Mouse (Mus musculus): ENCODE results near the gene Tbx2. TPM values are rescaled to one million over a fixed set of nuclear protein-coding genes. Genes with fewer than 3 reads are reported as not detected.

Gene Tbx2
- polyA plus RNA-seq, 1 experiment from 2014 or later, result 5.3 TPM

DNA sequence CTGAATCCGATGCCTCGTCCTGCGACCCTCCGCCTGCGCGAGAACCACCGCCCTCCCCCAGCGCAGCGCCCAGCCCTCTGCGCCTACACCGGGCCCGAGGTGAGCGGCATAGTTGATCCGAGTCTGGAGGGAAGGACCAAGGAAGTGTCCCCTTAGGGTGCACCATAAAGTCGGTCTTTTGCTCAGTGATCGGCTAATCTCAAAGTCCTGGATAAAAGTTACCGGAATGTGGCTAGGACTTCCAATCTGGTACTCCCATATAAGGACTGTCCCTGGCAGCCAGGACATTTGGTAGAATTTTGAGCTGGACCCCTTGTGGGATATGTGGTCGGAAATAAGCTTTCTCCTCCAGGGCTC, 4.9 kb downstream of the Tbx2 start:
- no peaks in the 10 kb centered on the region for H3K9me3 ChIP-seq
- peak overlapping the region; percentile 72 for H3K4me2 ChIP-seq (replicated peaks)
- peak overlapping the region; percentile 46 for H3K4me3 ChIP-seq
- no peak overlapping the region for H3K27ac ChIP-seq
- peaks cover 21% of the 10 kb centered on the region for H3K4me1 ChIP-seq
- H3K27me3 ChIP-seq (replicated peaks), result peaks cover 94% of the 10 kb centered on the region
- ATAC-seq (ENCODE audit: low FRiP score, low read depth), result no peak
- peak overlapping the region; percentile 56 for H3K9ac ChIP-seq
- no peaks in the 10 kb centered on the region for H3K36me3 ChIP-seq
- under 1% methylated on average over 18 of the region's 18 CpGs for WGBS

DNA sequence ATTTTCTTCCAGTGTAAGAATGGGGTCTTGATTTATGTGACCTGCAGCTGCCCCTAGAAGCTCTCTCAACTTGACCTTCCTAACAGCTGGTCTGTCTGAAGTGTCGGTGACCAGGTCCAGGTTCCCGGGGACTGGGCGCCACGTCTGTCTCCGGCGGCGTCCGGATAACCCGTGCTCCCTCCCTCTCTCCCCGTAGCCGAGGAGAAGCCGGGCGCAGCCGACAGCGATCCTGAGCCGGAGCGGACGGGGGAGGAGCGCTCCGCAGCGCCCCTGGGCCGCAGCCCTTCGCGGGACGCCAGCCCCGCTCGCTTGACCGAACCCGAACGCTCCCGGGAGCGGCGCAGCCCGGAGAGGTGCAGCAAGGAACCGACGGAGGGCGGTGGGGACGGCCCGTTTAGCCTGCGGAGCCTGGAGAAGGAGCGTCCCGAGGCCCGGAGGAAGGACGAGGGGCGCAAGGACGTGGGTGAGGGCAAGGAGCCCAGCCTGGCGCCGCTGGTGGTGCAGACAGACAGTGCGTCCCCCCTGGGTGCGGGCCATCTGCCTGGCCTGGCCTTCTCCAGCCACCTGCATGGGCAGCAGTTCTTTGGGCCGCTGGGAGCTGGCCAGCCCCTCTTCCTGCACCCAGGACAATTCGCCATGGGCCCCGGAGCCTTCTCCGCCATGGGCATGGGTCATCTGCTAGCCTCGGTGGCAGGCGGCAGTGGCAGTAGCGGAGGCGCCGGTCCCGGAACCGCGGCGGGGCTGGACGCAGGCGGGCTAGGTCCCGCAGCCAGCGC, 5.5 kb downstream of the Tbx2 start:
- peak overlapping the region; percentile 56 for H3K9ac ChIP-seq
- H3K4me1 ChIP-seq, result peaks cover 17% of the 10 kb centered on the region
- H3K4me3 ChIP-seq, result peak overlapping the region; percentile 33
- peak overlapping the region; percentile 72 for H3K4me2 ChIP-seq (replicated peaks)
- H3K36me3 ChIP-seq, result no peaks in the 10 kb centered on the region
- WGBS, result under 1% methylated on average over 67 of the region's 67 CpGs
- peaks cover 94% of the 10 kb centered on the region for H3K27me3 ChIP-seq (replicated peaks)
- no peak for ATAC-seq (ENCODE audit: low FRiP score, low read depth)
- H3K9me3 ChIP-seq, result no peaks in the 10 kb centered on the region
- H3K27ac ChIP-seq, result no peak overlapping the region

DNA sequence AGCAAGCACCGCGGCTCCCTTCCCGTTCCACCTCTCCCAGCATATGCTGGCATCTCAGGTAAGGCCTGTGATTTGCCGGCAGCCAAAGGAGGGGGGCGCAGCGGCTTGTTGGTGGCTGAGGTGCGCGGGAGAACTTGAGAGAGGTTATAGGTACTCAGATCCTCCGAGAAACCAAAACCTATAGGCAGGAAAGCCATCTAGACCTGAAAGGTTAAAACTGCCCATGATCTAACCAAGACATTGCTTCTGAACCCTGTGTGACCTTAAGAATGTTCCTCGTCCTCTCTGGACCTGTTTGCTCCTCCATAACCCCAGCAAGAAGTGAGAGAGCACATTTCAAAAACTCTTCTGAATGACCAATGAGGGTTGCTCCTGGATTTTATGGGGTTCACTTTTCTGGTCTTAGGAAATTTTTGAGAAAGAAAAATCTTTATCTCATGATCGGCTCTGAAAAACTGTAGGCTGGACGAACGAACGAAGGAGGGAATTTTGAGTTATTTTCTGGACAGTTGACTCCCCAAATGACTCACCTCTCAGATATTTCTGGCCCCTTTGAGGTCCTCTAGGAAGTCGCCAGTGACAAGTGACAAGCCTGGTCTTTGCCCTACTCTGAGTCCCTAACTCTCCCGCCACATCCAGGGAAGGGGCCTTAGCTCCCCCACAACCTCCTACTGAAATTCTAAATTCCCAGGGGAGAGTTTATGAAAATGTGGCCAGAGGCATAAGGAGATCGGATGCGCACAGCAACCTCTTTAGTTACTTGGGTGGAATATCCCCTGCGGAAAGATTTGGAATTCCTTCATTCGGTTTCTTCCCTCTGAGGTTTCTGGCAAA, 6.3 kb downstream of the Tbx2 start:
- Histone ChIP-seq H3K4me1 (peaks cover 17% of the 10 kb centered on the region), H3K4me2 (replicated peaks) (peak overlapping the region; percentile 72), H3K27me3 (replicated peaks) (peaks cover 91% of the 10 kb centered on the region), H3K9ac (peak overlapping the region; percentile 56), H3K36me3 (no peaks in the 10 kb centered on the region), H3K27ac (no peak overlapping the region), H3K9me3 (no peaks in the 10 kb centered on the region), H3K4me3 (peak overlapping the region; percentile 33)
- WGBS, result 4% methylated on average over 20 of the region's 20 CpGs
- ATAC-seq (ENCODE audit: low FRiP score, low read depth), result no peak

DNA sequence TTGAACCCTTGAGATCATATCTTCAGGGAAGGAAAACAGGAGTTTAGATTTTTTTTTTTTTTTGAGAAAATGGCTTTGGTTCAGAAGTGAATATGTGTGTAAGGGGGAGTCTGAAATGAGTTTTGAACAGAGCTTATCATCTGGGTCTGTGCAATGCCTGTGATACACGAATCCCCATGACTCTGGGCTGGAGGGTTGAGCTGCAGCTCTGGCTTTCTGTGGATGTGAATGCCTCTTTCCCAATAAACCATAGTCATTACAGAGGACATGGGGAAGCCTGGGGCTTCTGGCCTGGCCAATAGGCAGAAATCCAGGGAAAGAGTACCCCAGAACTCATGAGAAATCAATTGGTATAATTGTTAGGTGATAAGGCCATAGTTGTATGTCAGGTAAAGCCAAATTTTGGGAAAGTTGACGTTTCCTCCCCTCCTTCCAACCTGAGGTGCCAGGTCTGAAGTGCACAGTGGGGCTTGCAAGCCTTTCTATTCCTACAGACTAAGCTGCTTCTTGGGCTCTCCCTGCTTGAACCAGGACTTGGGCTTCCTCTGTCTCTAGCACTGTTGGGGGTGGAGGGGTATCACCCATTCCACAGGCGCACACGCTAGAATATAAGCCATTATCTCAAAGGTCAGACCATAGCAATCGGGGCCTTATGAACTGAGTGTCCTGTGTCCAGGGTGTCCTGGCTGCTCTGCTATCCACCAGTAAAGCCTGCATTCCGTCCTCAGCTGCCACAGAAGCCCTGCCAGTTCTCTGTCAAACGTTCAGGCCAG, 7.1 kb downstream of the Tbx2 start:
- no peaks in the 10 kb centered on the region for H3K9me3 ChIP-seq
- no peak overlapping the region for H3K4me3 ChIP-seq
- 8% methylated on average over 7 of the region's 7 CpGs for WGBS
- H3K36me3 ChIP-seq, result no peaks in the 10 kb centered on the region
- no peak for ATAC-seq (ENCODE audit: low FRiP score, low read depth)
- H3K9ac ChIP-seq, result no peak overlapping the region
- H3K27me3 ChIP-seq (replicated peaks), result peaks cover 83% of the 10 kb centered on the region
- no peak overlapping the region for H3K27ac ChIP-seq
- H3K4me1 ChIP-seq, result peaks cover 23% of the 10 kb centered on the region
- peak overlapping the region; percentile 48 for H3K4me2 ChIP-seq (replicated peaks)

DNA sequence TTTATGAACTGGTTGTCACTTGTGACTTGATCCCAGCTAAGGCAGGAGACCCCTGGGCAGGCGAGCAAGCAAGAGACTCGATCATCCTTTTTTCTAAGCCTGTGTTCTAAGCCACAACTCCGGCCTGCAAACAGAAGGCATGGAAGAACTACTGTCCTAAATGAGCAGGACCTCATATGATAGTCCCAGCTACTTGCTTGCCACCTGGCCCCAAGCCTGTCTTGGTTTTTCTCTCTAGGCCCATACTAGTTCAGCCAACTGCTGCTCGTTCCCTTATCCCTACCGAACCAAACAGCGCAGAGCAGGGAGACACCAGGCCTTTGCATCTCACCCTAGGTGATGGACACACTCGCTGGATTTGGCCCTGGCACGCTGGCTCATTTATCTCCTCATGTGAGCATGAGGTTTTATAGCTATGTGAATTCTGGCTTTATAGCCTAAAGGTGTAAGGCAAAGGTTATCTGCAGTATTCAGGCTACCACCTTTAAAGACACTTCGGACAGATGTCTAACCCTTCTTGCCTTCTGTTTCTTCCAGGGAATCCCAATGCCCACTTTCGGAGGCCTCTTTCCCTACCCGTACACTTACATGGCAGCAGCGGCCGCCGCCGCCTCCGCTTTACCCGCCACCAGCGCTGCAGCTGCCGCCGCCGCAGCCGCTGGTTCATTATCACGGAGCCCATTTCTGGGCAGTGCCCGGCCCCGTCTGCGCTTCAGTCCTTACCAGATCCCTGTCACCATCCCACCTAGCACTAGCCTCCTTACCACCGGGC, 7.9 kb downstream of the Tbx2 start:
- ATAC-seq (ENCODE audit: low FRiP score, low read depth), result no peak
- no peaks in the 10 kb centered on the region for H3K36me3 ChIP-seq
- H3K4me1 ChIP-seq, result peaks cover 26% of the 10 kb centered on the region
- peaks cover 82% of the 10 kb centered on the region for H3K27me3 ChIP-seq (replicated peaks)
- peak overlapping the region; percentile 16; the same call in 1 of the 2 replicates for H3K4me3 ChIP-seq
- H3K9ac ChIP-seq, result no peak overlapping the region; the same call in 1 of the 2 replicates
- no peak overlapping the region for H3K27ac ChIP-seq
- H3K4me2 ChIP-seq (replicated peaks), result peak overlapping the region; percentile 48
- whole genome bisulfite sequencing, result 5% methylated on average over 27 of the region's 27 CpGs
- H3K9me3 ChIP-seq, result no peaks in the 10 kb centered on the region

DNA sequence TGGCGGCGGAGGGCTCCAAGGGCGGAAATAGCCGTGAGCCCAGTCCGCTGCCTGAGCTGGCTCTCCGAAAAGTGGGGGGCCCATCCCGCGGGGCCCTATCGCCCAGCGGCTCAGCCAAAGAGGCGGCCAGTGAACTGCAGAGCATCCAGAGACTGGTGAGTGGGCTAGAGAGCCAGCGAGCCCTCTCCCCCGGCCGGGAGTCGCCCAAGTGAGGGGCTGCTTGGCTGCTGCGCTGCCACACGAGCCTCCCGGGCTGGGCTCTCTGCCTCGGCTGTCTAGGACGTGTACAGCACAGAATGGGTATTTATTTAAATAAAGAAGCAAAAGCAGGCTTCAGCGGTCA, 8.4 kb downstream of the Tbx2 start:
- Histone ChIP-seq H3K27me3 (replicated peaks) (peaks cover 82% of the 10 kb centered on the region), H3K4me1 (peaks cover 26% of the 10 kb centered on the region), H3K9me3 (no peaks in the 10 kb centered on the region), H3K36me3 (no peaks in the 10 kb centered on the region), H3K4me3 (peak overlapping the region; percentile 16; the same call in 1 of the 2 replicates), H3K9ac (no peak overlapping the region; the same call in 1 of the 2 replicates), H3K27ac (no peak overlapping the region), H3K4me2 (replicated peaks) (peak overlapping the region; percentile 48)
- WGBS, result 2% methylated on average over 21 of the region's 21 CpGs
- no peak for ATAC-seq (ENCODE audit: low FRiP score, low read depth)

DNA sequence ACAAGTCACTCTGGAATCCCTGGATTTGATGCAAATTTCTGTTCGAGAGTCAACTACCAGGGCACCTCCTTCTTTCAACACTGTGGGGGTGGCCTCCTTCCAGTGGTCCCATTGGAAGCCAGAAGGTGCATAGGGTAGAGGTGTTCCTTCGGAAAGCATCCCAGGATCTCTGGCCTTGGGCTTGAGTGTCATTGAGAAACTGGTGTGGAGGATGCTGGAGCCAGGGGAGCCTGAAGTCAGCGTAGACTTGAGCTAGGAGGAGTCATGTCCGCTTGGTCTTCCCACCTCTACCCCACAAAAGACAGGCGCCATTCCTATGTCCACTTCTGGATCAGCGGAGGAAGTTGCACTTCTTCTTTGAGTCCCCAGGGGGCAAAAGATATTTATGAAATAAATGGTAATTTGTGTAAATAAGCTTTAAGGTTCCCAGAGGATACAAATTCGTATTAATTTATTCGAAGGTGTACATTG, 8.9 kb downstream of the Tbx2 start:
- H3K27me3 ChIP-seq (replicated peaks), result peaks cover 82% of the 10 kb centered on the region
- H3K4me3 ChIP-seq, result no peak overlapping the region
- H3K4me2 ChIP-seq (replicated peaks), result peak overlapping the region; percentile 76
- H3K9ac ChIP-seq, result no peak overlapping the region
- peaks cover 26% of the 10 kb centered on the region for H3K4me1 ChIP-seq
- H3K36me3 ChIP-seq, result no peaks in the 10 kb centered on the region
- ATAC-seq (ENCODE audit: low FRiP score, low read depth), result no peak
- H3K27ac ChIP-seq, result no peak overlapping the region
- H3K9me3 ChIP-seq, result no peaks in the 10 kb centered on the region
- 6% methylated on average over 8 of the region's 8 CpGs for WGBS

DNA sequence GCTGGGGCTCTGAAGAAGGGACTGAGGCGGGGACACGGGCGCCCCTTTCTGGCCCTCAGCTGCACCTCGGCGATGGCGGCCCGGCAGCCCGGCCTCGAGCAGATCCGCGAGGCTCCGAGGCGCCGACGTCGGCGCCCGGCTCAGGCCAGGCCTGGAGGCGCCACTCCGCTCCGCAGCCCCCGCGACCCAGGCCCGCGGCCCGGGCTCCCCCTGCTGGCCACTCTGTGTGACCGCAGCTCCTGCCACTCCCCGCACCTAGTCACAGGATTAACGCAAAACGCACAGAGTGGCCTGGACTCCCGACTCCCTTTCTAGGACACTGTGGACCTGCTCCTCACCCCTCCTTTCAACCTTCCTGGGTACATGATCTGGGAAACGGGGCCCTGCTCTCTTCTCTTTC, 9.6 kb downstream of the Tbx2 start:
- peaks cover 26% of the 10 kb centered on the region for H3K4me1 ChIP-seq
- peak overlapping the region; percentile 76 for H3K4me2 ChIP-seq (replicated peaks)
- H3K36me3 ChIP-seq, result no peaks in the 10 kb centered on the region
- no peak overlapping the region for H3K27ac ChIP-seq
- ATAC-seq (ENCODE audit: low FRiP score, low read depth), result peak; percentile 63
- H3K27me3 ChIP-seq (replicated peaks), result peaks cover 82% of the 10 kb centered on the region
- H3K9ac ChIP-seq, result peak overlapping the region; percentile 48
- peak overlapping the region; percentile 30 for H3K4me3 ChIP-seq
- WGBS, result under 1% methylated on average over 32 of the region's 32 CpGs
- no peaks in the 10 kb centered on the region for H3K9me3 ChIP-seq

DNA sequence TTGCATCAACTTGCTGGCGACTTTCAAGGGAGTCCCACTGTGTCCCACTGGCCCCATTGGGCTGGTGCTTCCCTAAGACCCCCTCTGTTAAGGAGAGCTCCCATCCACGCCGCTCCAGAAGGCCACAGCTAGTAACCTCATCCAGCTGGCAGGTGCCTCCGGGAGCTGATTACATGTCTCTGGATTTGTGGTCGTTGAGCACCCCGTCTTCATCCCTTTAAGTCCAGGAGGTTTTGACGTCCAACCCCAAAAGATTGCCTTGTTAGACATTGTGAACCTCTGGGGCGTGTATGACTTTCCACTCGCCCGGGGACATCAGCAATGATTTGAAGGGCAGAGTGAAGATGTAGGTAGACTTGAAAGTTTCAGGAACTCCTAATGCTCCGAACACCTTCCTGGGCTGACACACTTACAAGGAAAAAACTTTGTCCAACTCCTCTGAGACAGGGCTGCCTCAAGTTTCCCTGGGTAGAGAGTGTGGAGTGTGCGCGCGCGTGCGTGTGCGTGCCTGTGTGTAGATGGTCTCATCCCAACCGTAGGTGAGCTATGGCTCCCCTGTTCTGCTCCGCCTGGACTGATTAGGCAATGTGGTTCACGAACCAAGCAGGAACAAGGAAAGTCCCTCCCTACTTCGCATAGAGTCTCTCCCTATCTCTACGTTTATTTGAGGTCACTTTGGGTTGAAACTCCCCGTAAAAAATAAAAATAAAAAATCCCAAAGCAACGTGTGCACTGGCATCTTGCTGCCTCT, 10.4 kb downstream of the Tbx2 start:
- ATAC-seq (ENCODE audit: low FRiP score, low read depth), result no peak
- no peak overlapping the region for H3K27ac ChIP-seq

DNA sequence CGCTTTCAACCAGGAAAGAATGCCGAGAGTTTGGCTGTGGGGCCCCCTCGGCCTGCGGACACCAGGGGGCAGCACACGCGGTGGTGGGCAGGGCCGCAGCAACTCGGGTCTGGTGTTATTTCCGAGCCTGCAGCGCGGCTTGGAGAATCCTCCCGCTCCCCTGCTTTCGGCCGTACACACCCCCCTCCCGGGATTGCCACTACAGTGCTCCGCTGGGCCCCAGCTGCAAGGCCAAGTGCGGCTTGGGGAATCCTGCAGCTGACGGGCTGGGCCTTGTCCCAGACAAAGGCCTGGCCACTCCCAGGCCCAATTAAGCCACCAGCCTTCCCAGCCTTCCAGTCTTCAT, 11.0 kb downstream of the Tbx2 start:
- Histone ChIP-seq H3K36me3 (no peaks in the 10 kb centered on the region), H3K27me3 (replicated peaks) (peaks cover 74% of the 10 kb centered on the region), H3K4me2 (replicated peaks) (peak overlapping the region; percentile 76), H3K27ac (no peak overlapping the region), H3K9ac (peak overlapping the region; percentile 41; the same call in 1 of the 2 replicates), H3K9me3 (no peaks in the 10 kb centered on the region), H3K4me1 (peaks cover 18% of the 10 kb centered on the region), H3K4me3 (peak overlapping the region; percentile 44)
- peak; percentile 45 for ATAC-seq (ENCODE audit: low FRiP score, low read depth)
- under 1% methylated on average over 18 of the region's 18 CpGs for WGBS

More for the DNA sequence above, 10.4 kb downstream of the Tbx2 start:
- 5% methylated on average over 24 of the region's 24 CpGs for WGBS
- Histone ChIP-seq H3K9me3 (no peaks in the 10 kb centered on the region), H3K36me3 (no peaks in the 10 kb centered on the region), H3K4me2 (replicated peaks) (peak overlapping the region; percentile 76), H3K9ac (no peak overlapping the region), H3K4me3 (peak overlapping the region; percentile 44; the same call in 1 of the 2 replicates), H3K27me3 (replicated peaks) (peaks cover 80% of the 10 kb centered on the region), H3K4me1 (peaks cover 24% of the 10 kb centered on the region)
